Mouse (Mus musculus) MEL (cell line): ENCODE measurements around the gene Homer2.

Experiments used
- CTCF ChIP-seq, 3 experiments: IDR thresholded peaks in 2 of 3; conservative IDR thresholded peaks in 1 of 3; 2 replicates each; pipeline ENCODE4 v1.5.1; 2011 to 2012; ENCODE audit warnings: low read length in 3 of 3, low read depth in 2 of 3, mild to moderate bottlenecking in 2 of 3, improper control_type of control experiment in 1 of 3, inconsistent platforms in 1 of 3, mixed read lengths in 1 of 3, moderate library complexity in 1 of 3; ENCODE audit not compliant: control insufficient read depth in 1 of 3, insufficient read depth in 1 of 3, poor library complexity in 1 of 3, severe bottlenecking in 1 of 3
- EP300 ChIP-seq, 2 experiments: IDR thresholded peaks; 2 replicates each; pipeline ENCODE4 v1.6.1; 2011; ENCODE audit warnings: improper control_type of control experiment in 2 of 2, low read length in 2 of 2, low read depth in 1 of 2, mild to moderate bottlenecking in 1 of 2
- GATA1 ChIP-seq: IDR thresholded peaks from 2 replicates; pipeline ENCODE4 v1.6.1; 2011; ENCODE audit warnings: low read depth, low read length, improper control_type of control experiment
- ZKSCAN1 ChIP-seq: IDR thresholded peaks from 2 replicates; pipeline ENCODE4 v1.6.1; 2012; ENCODE audit warnings: low read depth, mild to moderate bottlenecking, inconsistent platforms, low read length, improper control_type of control experiment, moderate library complexity

DNA sequence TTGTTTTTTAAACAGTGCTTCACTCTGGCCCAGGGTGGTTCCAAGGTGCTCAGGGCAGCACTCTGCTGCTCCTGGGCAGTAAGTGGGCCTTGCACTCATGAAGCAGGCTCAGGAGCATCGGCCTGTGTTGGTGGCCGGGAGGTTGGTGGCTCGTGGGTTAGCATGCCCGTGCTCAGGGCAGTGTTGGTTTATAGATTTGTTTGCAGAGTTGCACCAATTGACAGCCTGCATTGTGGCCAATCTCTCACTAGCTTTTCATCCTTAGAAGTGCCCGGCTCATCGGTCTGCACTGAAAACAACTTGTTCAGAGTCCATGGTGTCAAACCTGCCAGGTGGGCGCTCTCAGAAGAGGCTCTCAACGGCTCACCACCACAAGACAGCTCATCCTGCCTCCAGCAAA is 113.9 kb downstream of the Homer2 start:
- TF ChIP-seq CTCF (IDR thresholded peaks at IDR 0.05 in 2 of 3, conservative IDR thresholded peaks at IDR 0.05 in 1 of 3; ENCODE audit: control insufficient read depth in 1 of 3, insufficient read depth in 1 of 3, low read depth in 2 of 3, low read length in 3 of 3, poor library complexity in 1 of 3, severe bottlenecking in 1 of 3) (no peak), EP300 (IDR thresholded peaks at IDR 0.05; ENCODE audit: low read depth in 1 of 2, low read length in 2 of 2) (no peak), ZKSCAN1 (no peak), GATA1 (no peak)
